Mouse (Mus musculus) adrenal gland, postnatal 10 days (tissue): ENCODE measurements around the gene Ecm1. TPM values are rescaled to one million over a fixed set of nuclear protein-coding genes. Genes with fewer than 3 reads are reported as not detected.

ENCODE experiments used
- DNase-seq: peaks from one replicate; pipeline ENCODE4 v3.0.0; 2021; ENCODE audit warnings: mixed read lengths
- microRNA-seq: library from miRNA; unstranded; fragments of <30 nt; microRNA quantifications from one replicate; pipeline ENCODE4 v1.2.0, GENCODE M21; 2021
- total RNA-seq, 2 experiments: library from RNA; stranded (reverse); gene quantifications; 2 replicates each; pipeline ENCODE4 v1.2.3; 2021

Gene Ecm1
- total RNA-seq, 2 experiments from 2014 or later, result 139 to 162 TPM

GRCm38 (mm10) chr3:95689940-95690339 is 49.4 kb downstream of the Ecm1 start:
- no peak for DNase-seq

DNA sequence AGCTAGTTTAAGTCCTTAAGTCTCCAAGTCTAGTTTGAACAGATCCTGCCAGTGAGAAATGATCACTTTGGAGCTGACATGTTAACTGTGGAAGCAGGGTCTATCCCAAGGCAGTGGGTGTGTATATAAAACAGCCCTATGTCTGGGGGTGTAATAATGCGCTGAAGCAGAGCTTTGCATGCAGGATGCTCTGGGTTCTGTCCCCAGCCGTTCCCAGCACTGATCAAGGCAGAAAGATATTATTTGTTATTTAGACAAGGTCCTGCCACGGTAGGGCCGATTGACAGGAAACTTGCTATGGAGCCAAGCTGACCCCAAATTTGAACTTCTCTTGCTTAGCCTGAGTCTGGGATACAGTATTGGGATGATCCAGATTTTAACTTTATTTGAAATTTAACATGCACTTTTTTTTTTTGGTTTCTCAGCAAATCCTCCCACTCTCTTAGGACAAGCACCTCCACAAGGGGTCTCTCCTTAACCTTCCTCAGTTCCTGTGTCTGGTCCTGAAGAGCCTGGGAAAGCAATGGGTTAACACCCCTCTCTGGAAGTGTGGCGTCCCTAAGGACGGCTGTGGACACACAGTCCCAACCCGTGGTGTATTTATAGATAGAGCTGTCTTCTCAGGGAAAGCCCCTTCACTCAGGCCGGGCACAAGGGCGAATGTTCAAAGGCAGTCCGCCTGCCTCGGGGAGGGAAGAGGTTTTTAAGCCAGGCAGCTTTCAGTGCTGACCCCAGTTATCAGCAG is 50.0 kb downstream of the Ecm1 start:
- no peak for DNase-seq

GRCm38 (mm10) chr3:95687524-95688421 is 51.6 kb downstream of the Ecm1 start, which contains the start of gene Adamtsl4:
Adamtsl4 (minus strand) TSS chr3:95687917.
- peak; percentile 89 for DNase-seq

DNA sequence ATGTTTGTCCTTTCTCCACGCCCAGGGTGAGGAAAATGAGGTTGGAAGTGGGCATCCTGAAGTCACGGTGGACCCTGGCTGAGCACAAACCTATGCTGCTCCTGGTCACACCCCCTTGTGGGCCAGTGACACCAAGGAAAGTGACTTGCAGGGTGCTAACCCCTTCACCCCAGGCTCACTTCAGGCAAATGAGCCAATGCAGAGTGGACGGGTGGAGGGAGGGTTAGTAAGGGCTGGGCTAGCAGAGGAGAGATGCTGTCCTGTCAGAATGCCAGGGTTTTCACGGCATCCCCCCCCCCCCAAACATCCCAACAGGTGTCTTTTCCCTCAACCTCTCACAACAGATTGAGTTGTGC is 52.2 kb downstream of the Ecm1 start:
- peak; percentile 15 for DNase-seq

- peak; percentile 5 for DNase-seq
These were observed 52.7 kb downstream of the Ecm1 start for GRCm38 (mm10) chr3:95686492-95687167.

DNA sequence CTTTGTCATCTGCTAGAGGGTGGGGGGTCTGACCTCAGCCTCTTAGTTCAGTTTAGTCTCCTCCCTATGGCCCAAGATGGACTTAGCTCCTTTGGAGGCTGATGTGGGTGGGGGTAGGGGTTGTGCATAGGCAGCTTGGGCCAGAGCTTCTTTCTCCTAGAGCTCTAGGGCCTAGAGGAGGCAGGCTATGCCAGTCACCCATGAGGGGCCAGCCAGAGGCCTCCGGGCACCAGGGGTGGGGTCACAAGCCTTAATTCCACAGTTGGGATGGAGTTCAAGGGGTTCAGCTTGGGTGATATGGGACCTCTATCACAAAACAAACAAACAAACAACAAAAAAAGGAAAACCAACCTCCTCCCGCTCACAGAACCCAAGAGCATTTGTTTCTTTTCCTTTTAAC is 53.7 kb downstream of the Ecm1 start:
- DNase-seq, result peak; percentile 4

GRCm38 (mm10) chr3:95685301-95685700 is 54.1 kb downstream of the Ecm1 start:
- DNase-seq, result no peak

- DNase-seq, result no peak
These were observed 54.5 kb downstream of the Ecm1 start for GRCm38 (mm10) chr3:95684846-95685245.

Small RNA genes lying within 50 kb of the gene (microRNA-seq; reads per million reads assigned to microRNA genes)
- gene Mir7014, result not detected

Other genes with a start within 250 kb of the Ecm1 start
- 10 to 100 TPM; 15.1 to 58.9 TPM for gene Ctsk, start 240.3 kb downstream of the Ecm1 start, total RNA-seq
- gene Ctss, start 212.8 kb downstream of the Ecm1 start, total RNA-seq, result 10 to 100 TPM; 18.8 to 23.5 TPM
- gene Hormad1, start 179.9 kb downstream of the Ecm1 start, total RNA-seq, result not detected
- 10 to 100 TPM; 31.9 to 35.4 TPM for gene Golph3l, start 150.6 kb downstream of the Ecm1 start, total RNA-seq
- gene Ensa, start 114.6 kb downstream of the Ecm1 start, total RNA-seq, result 10 to 100 TPM; 67.8 to 68.1 TPM
- gene Mcl1, start 80.8 kb downstream of the Ecm1 start, total RNA-seq, result 100 to 1,000 TPM; 116 to 144 TPM
- 10 to 100 TPM; 13.3 to 13.4 TPM for gene Adamtsl4, start 51.7 kb downstream of the Ecm1 start, total RNA-seq
- 10 to 100 TPM; 40.8 to 51.6 TPM for gene Tars2, start 20.6 kb upstream of the Ecm1 start, total RNA-seq
- gene Rprd2, start 79.3 kb upstream of the Ecm1 start, total RNA-seq, result 10 to 100 TPM; 43.9 to 50.6 TPM
- gene Prpf3, start 116.3 kb upstream of the Ecm1 start, total RNA-seq, result 10 to 100 TPM; 25.1 to 26.7 TPM
- gene Mrps21, start 131.9 kb upstream of the Ecm1 start, total RNA-seq, result 100 to 1,000 TPM; 270 to 288 TPM
- gene Ciart, start 142.7 kb upstream of the Ecm1 start, total RNA-seq, result 1 to 10 TPM; 1.9 to 4.9 TPM
- gene BC028528, start 152.4 kb upstream of the Ecm1 start, total RNA-seq, result 10 to 100 TPM; 27.7 to 38.8 TPM
- 100 to 1,000 TPM; 167 to 171 TPM for gene Aph1a, start 154.4 kb upstream of the Ecm1 start, total RNA-seq
- 10 to 100 TPM; 13.6 to 18.5 TPM for gene Car14, start 165.1 kb upstream of the Ecm1 start, total RNA-seq
- gene Anp32e, start 189.7 kb upstream of the Ecm1 start, total RNA-seq, result 100 to 1,000 TPM in 1 of 2 experiments, 10 to 100 TPM in 1; 89.8 to 110 TPM